Mouse (Mus musculus): ENCODE data around the gene Rnh1. TPM values are rescaled to one million over a fixed set of nuclear protein-coding genes. Genes with fewer than 3 reads are reported as not detected.

Rnh1 gene
- total and polyA plus RNA-seq, 3 experiments: 71.4 to 94.5 TPM; not detected in 1

DNA sequence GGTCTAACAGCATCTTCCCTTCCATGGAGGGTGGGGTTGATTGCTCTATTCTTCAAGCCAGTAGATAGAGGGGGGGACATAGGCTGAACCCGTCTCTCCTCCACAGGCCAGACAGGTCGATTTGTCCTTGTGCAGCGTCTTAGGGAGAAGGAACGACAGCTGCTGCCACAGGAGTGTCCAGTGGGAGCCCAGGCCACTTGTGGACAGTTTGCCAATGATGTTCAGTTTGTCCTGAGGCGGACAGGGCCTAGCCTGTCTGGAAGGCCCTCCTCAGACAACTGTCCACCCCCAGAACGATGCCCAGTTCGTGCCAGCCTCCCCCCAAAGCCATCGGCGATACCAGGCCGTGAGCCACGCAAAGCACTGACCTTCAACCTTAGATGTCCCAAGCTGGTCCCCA is 44.2 kb upstream of the Rnh1 start:
- H3K4me1 ChIP-seq (ENCODE audit: control insufficient read depth in 1 of 2, insufficient read depth in 2 of 2, low read length in 2 of 2): peaks cover 0 to 10% of the 10 kb centered on the region in 2 experiments; a peak in 3 of 4 replicates
- H3K4me3 ChIP-seq (ENCODE audit: control insufficient read depth in 1 of 2, insufficient read depth in 1 of 2, low read depth in 2 of 2, low read length in 2 of 2): no peak overlapping the region
- H3K27me3 ChIP-seq (ENCODE audit: control insufficient read depth in 1 of 2, insufficient read depth in 2 of 2, low read length in 2 of 2): no peaks in the 10 kb centered on the region
- H3K9ac ChIP-seq (ENCODE audit: control insufficient read depth, low read depth, low read length, poor library complexity, severe bottlenecking): no peak overlapping the region; the same call in 1 of the 2 replicates
- H3K9me3 ChIP-seq (replicated peaks; ENCODE audit: insufficient read depth, low read length): no peaks in the 10 kb centered on the region
- TF ChIP-seq ELF1 (IDR thresholded peaks at IDR 0.05; ENCODE audit: low read depth, low read length) (no peak), RCOR1 (IDR thresholded peaks at IDR 0.05; ENCODE audit: low read depth, low read length) (no peak), JUND (IDR thresholded peaks at IDR 0.05; ENCODE audit: low read depth, low read length) (no peak), RAD21 (IDR thresholded peaks at IDR 0.05; ENCODE audit: low read depth, low read length) (no peak), POLR2AphosphoS2 (IDR thresholded peaks at IDR 0.05; ENCODE audit: low read length) (no peak), HCFC1 (IDR thresholded peaks at IDR 0.05; ENCODE audit: low read depth, low read length) (no peak), NRF1 (IDR thresholded peaks at IDR 0.05; ENCODE audit: insufficient read depth, low read depth, low read length, poor library complexity, severe bottlenecking) (no peak)
- H3K27ac ChIP-seq (ENCODE audit: control insufficient read depth, low read depth, low read length): no peak overlapping the region
- DNase-seq (ENCODE audit: low read depth, low spot score): no peak
- H3K79me2 ChIP-seq (ENCODE audit: control insufficient read depth, insufficient read depth, low read length, poor library complexity): no peaks in the 10 kb centered on the region; the same call in 1 of the 2 replicates
- H3K36me3 ChIP-seq (ENCODE audit: control insufficient read depth in 1 of 2, insufficient read depth in 2 of 2, low read length in 2 of 2): no peaks in the 10 kb centered on the region; a peak in 1 of 4 replicates

DNA sequence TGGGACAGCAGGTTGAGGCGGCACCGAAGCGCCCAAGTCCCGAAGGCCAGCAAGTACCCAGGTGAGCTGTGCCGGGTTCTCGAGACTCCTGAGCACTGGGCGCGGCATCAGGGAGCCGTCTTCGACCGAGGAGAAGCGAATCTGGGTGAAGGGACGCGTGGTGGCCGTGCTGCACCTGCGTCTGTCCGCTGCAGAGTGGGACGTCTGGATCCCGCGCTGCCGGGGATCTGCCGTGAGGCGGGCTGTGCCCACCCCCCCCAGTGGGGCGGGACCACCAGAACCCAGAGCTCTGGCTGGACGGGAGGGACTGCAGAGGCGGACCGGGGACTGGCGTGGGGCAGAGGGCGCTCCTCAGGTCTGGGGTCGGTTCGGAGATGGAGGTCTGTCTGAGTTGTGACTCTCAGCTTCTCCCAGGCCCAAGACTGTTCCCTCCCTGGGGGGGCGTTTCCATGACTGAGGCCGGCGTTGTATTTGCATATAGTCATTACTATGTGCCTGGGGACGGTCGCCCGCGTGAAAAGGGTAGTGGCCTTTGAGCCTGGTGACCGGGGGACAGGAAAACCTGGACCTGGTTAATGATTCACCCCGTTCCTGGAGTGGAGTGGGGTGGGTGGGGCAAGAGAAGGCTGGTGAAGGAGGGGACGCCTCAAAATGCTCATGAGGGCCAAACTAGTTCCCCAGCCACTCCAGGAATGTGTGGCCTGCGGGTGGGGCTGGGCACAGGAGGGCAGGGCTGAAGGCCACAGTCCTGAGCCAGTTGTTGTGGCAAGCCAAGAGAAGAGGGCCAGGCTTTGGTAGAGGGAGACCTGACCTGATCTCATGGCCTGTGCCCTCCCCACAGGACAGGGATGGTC is 43.5 kb upstream of the Rnh1 start:
- Histone ChIP-seq H3K4me1 (ENCODE audit: control insufficient read depth in 1 of 2, insufficient read depth in 2 of 2, low read length in 2 of 2) (peaks cover 0 to 10% of the 10 kb centered on the region in 2 experiments; a peak in 3 of 4 replicates), H3K9me3 (replicated peaks; ENCODE audit: insufficient read depth, low read length) (no peaks in the 10 kb centered on the region), H3K79me2 (ENCODE audit: control insufficient read depth, insufficient read depth, low read length, poor library complexity) (no peaks in the 10 kb centered on the region; the same call in 1 of the 2 replicates), H3K4me3 (ENCODE audit: control insufficient read depth in 1 of 2, insufficient read depth in 1 of 2, low read depth in 2 of 2, low read length in 2 of 2) (peak overlapping the region; percentile 83 to 84), H3K36me3 (ENCODE audit: control insufficient read depth in 1 of 2, insufficient read depth in 2 of 2, low read length in 2 of 2) (no peaks in the 10 kb centered on the region; a peak in 1 of 4 replicates), H3K27ac (ENCODE audit: control insufficient read depth, low read depth, low read length) (0 out of 2 replicates have a peak overlapping the region, but pooled peaks have one; percentile 22), H3K9ac (ENCODE audit: control insufficient read depth, low read depth, low read length, poor library complexity, severe bottlenecking) (peak overlapping the region; percentile 78), H3K27me3 (ENCODE audit: control insufficient read depth in 1 of 2, insufficient read depth in 2 of 2, low read length in 2 of 2) (no peaks in the 10 kb centered on the region)
- DNase-seq (ENCODE audit: low read depth, low spot score): no peak
- TF ChIP-seq TCF12 (IDR thresholded peaks at IDR 0.05; ENCODE audit: low read depth, low read length): no peak; the same call in 1 of the 2 replicates
- no peak for TF ChIP-seq CHD2 (IDR thresholded peaks at IDR 0.05; ENCODE audit: low read length)
- TF ChIP-seq RAD21 (IDR thresholded peaks at IDR 0.05; ENCODE audit: low read depth, low read length): no peak
- no peak for TF ChIP-seq SMC3 (IDR thresholded peaks at IDR 0.05; ENCODE audit: low read depth, low read length)
- TF ChIP-seq USF2 (IDR thresholded peaks at IDR 0.05; ENCODE audit: borderline replicate concordance in 1 of 2, insufficient read depth in 1 of 2, low read depth in 1 of 2, low read length in 2 of 2): no peak
- TF ChIP-seq MAZ (IDR thresholded peaks at IDR 0.05; ENCODE audit: low read depth, low read length): 0 out of 2 replicates have a peak, but pooled peaks have one; percentile 46
- TF ChIP-seq GABPA (IDR thresholded peaks at IDR 0.05; ENCODE audit: low read depth, low read length): no peak
- TF ChIP-seq MYB (IDR thresholded peaks at IDR 0.05; ENCODE audit: low read depth, low read length): no peak
- peak in 1 of 2 experiments; percentile 73; a peak in 2 of 4 replicates for TF ChIP-seq POLR2A (IDR thresholded peaks at IDR 0.05; ENCODE audit: control insufficient read depth in 1 of 2, insufficient read depth in 1 of 2, low read depth in 1 of 2, low read length in 2 of 2, poor library complexity in 1 of 2)
- no peak for TF ChIP-seq CHD1 (IDR thresholded peaks at IDR 0.05; ENCODE audit: low read depth, low read length)
- TF ChIP-seq E2F4 (IDR thresholded peaks at IDR 0.05; ENCODE audit: borderline replicate concordance, low read depth, low read length): no peak
- TF ChIP-seq ZKSCAN1 (IDR thresholded peaks at IDR 0.05; ENCODE audit: low read depth, low read length): no peak
- no peak for TF ChIP-seq USF1 (IDR thresholded peaks at IDR 0.05; ENCODE audit: low read depth, low read length)
- TF ChIP-seq SIN3A (IDR thresholded peaks at IDR 0.05; ENCODE audit: low read length): peak; percentile 31; the same call in 1 of the 2 replicates
- TF ChIP-seq TAL1 (IDR thresholded peaks at IDR 0.05; ENCODE audit: low read length): no peak
- no peak for TF ChIP-seq MEF2A (IDR thresholded peaks at IDR 0.05; ENCODE audit: extremely low read depth, insufficient replicate concordance, low read depth, low read length, poor library complexity, severe bottlenecking)
- no peak for TF ChIP-seq MAFK (IDR thresholded peaks at IDR 0.05; ENCODE audit: borderline replicate concordance, low read depth, low read length)
- TF ChIP-seq TBP (IDR thresholded peaks at IDR 0.05; ENCODE audit: low read depth, low read length): no peak
- TF ChIP-seq MYC (IDR thresholded peaks at IDR 0.05; ENCODE audit: low read depth, low read length): no peak
- no peak for TF ChIP-seq ZMIZ1 (IDR thresholded peaks at IDR 0.05; ENCODE audit: low read depth, low read length)
- no peak; the same call in none of the 2 replicates for TF ChIP-seq HCFC1 (IDR thresholded peaks at IDR 0.05; ENCODE audit: low read depth, low read length)
- TF ChIP-seq ZC3H11A (IDR thresholded peaks at IDR 0.05; ENCODE audit: low read depth, low read length): no peak
- no peak for TF ChIP-seq ETS1 (IDR thresholded peaks at IDR 0.05; ENCODE audit: low read depth, low read length)
- peak; percentile 46; the same call in 1 of the 2 replicates for TF ChIP-seq NELFE (IDR thresholded peaks at IDR 0.05; ENCODE audit: low read depth, low read length)

Data from MEL (cell line).